9 mouse cellular contexts compared by ENCODE assay signal in genomic region chr3:94917816-94918361, GRCm38 (mm10). TPM values are rescaled to one million over a fixed set of nuclear protein-coding genes. Genes with fewer than 3 reads are reported as not detected.
DNase-seq lines count a peak whose midpoint lies in the region; ATAC-seq and TF ChIP-seq lines count a peak whose summit lies in the region.
"Had no signal": no experiment of that assay in that cellular context is flagged by ENCODE, and none has a peak within 500 bp of the region (broad histone marks: within the 10 kb centered on the region; RNA-seq: fewer than 3 reads in every experiment).

No protein-coding gene starts in this region.

- DNase-seq in forebrain, postnatal 0 days = no peak
- DNase-seq in urinary bladder, postnatal 14 days (ENCODE audit: low spot score) = peak; percentile 36
- no peak for DNase-seq in urinary bladder, postnatal 10 days (ENCODE audit: low spot score)
- DNase-seq in left cerebral cortex, postnatal 14 days (ENCODE audit: low spot score in 2 of 2) = peak; percentile 40 to 41
- peak; percentile 23 for DNase-seq in right cerebral cortex, postnatal 25 days
- no peak for DNase-seq in gastrocnemius, postnatal 4 days (ENCODE audit: low spot score in 2 of 2)

- ATAC-seq in forebrain, postnatal 0 days = peak; percentile 29
- ATAC-seq in forebrain, embryonic 13.5 days = no peak
- no peak for ATAC-seq in megakaryocyte, adult 5-6 weeks (ENCODE audit: poor library complexity, severe bottlenecking)

- intact Hi-C loops in left cerebral cortex, postnatal 14 days (cut with DNase I) = no loop called here

- no peak overlapping the region for H3K27ac ChIP-seq in forebrain, postnatal 0 days (ENCODE audit: low read depth, low read length)
- no peak overlapping the region for H3K27ac ChIP-seq in forebrain, embryonic 13.5 days
- H3K27ac ChIP-seq: macrophage had no signal

- H3K4me3 ChIP-seq in forebrain, postnatal 0 days (ENCODE audit: low read depth, low read length) = no peak overlapping the region
- no peak overlapping the region for H3K4me3 ChIP-seq in forebrain, embryonic 13.5 days

- H3K4me2 ChIP-seq in forebrain, postnatal 0 days (ENCODE audit: low read depth) = no peak overlapping the region
- H3K4me2 ChIP-seq in forebrain, embryonic 13.5 days = no peak overlapping the region

- no peaks in the 10 kb centered on the region for H3K4me1 ChIP-seq in forebrain, postnatal 0 days (ENCODE audit: insufficient read depth)
- no peaks in the 10 kb centered on the region; the same call in 1 of the 2 replicates for H3K4me1 ChIP-seq in forebrain, embryonic 13.5 days

- no peak overlapping the region for H3K9ac ChIP-seq in forebrain, postnatal 0 days
- no peak overlapping the region; the same call in 1 of the 2 replicates for H3K9ac ChIP-seq in forebrain, embryonic 13.5 days

- 46% methylated on average over 14 of the region's 14 CpGs for WGBS in forebrain, postnatal 0 days
- 42% methylated on average over 14 of the region's 14 CpGs for WGBS in forebrain, embryonic 13.5 days

- no peaks in the 10 kb centered on the region for H3K36me3 ChIP-seq in forebrain, postnatal 0 days (ENCODE audit: insufficient read depth)
- H3K36me3 ChIP-seq in forebrain, embryonic 13.5 days (ENCODE audit: poor library complexity, severe bottlenecking) = no peaks in the 10 kb centered on the region

- no peaks in the 10 kb centered on the region for H3K27me3 ChIP-seq in forebrain, postnatal 0 days (ENCODE audit: insufficient read depth, low read length)
- H3K27me3 ChIP-seq in forebrain, embryonic 13.5 days = no peaks in the 10 kb centered on the region

- H3K9me3 ChIP-seq in forebrain, postnatal 0 days (ENCODE audit: low read length) = no peaks in the 10 kb centered on the region
- no peaks in the 10 kb centered on the region for H3K9me3 ChIP-seq in forebrain, embryonic 13.5 days (replicated peaks)

- TF ChIP-seq CTCF in forebrain, postnatal 0 days (IDR thresholded peaks at IDR 0.05; ENCODE audit: low read depth) = no peak

RNA-seq across cellular contexts. Expression of gene Selenbp1, which starts 15.0 kb away (rescaled TPM):
- 10.2 and 16.6 TPM in 2 replicates for total RNA-seq in forebrain, postnatal 0 days (2014; rRNA removed)
- 11.6 and 11.9 TPM in 2 replicates for polyA plus RNA-seq in forebrain, postnatal 0 days (2015; fragmentation: Nextera tagmentation; extraction: Ambion mirVana)
- 7.6 and 9.0 TPM in 2 replicates for polyA plus RNA-seq in forebrain, embryonic 13.5 days (2015; fragmentation: Nextera tagmentation; extraction: Ambion mirVana)
- total RNA-seq in left cerebral cortex, postnatal 14 days (2021) = 1 to 10 TPM; 6.1 to 7.5 TPM
- 22.8 and 26.8 TPM in 2 replicates for total RNA-seq in megakaryocyte, adult 5-6 weeks (2015)
- total RNA-seq in megakaryocyte, adult 5-6 weeks (2017) = 25.2 and 27.9 TPM in 2 replicates
- 10 to 100 TPM; 14.8 to 15.4 TPM for total RNA-seq in gastrocnemius, postnatal 4 days (2021)

RNA-seq across cellular contexts. Expression of gene Psmb4, which starts 31.1 kb away (rescaled TPM):
- 341 and 498 TPM in 2 replicates for total RNA-seq in forebrain, postnatal 0 days (2014; rRNA removed)
- 367 and 417 TPM in 2 replicates for polyA plus RNA-seq in forebrain, postnatal 0 days (2015; fragmentation: Nextera tagmentation; extraction: Ambion mirVana)
- polyA plus RNA-seq in forebrain, embryonic 13.5 days (2015; fragmentation: Nextera tagmentation; extraction: Ambion mirVana) = 390 and 393 TPM in 2 replicates
- total RNA-seq in left cerebral cortex, postnatal 14 days (2021) = 100 to 1,000 TPM; 249 to 266 TPM
- total RNA-seq in megakaryocyte, adult 5-6 weeks (2015) = 344 and 379 TPM in 2 replicates
- 179 and 223 TPM in 2 replicates for total RNA-seq in megakaryocyte, adult 5-6 weeks (2017)
- total RNA-seq in gastrocnemius, postnatal 4 days (2021) = 100 to 1,000 TPM; 330 to 360 TPM

RNA-seq across cellular contexts. Expression of gene Rfx5, which starts 36.0 kb away (rescaled TPM):
- 14.8 and 18.7 TPM in 2 replicates for total RNA-seq in forebrain, postnatal 0 days (2014; rRNA removed)
- 3.5 and 4.1 TPM in 2 replicates for polyA plus RNA-seq in forebrain, postnatal 0 days (2015; fragmentation: Nextera tagmentation; extraction: Ambion mirVana)
- 4.3 TPM in 2 replicates for polyA plus RNA-seq in forebrain, embryonic 13.5 days (2015; fragmentation: Nextera tagmentation; extraction: Ambion mirVana)
- 10 to 100 TPM; 18.5 to 23.1 TPM for total RNA-seq in left cerebral cortex, postnatal 14 days (2021)
- total RNA-seq in megakaryocyte, adult 5-6 weeks (2015) = 7.0 and 9.1 TPM in 2 replicates
- 8.7 and 10.2 TPM in 2 replicates for total RNA-seq in megakaryocyte, adult 5-6 weeks (2017)
- total RNA-seq in gastrocnemius, postnatal 4 days (2021) = 10 to 100 TPM; 14.7 to 16.8 TPM

RNA-seq across cellular contexts. Expression of gene Pi4kb, which starts 56.6 kb away (rescaled TPM):
- total RNA-seq in forebrain, postnatal 0 days (2014; rRNA removed) = 69.9 and 79.8 TPM in 2 replicates
- 24.6 and 25.5 TPM in 2 replicates for polyA plus RNA-seq in forebrain, postnatal 0 days (2015; fragmentation: Nextera tagmentation; extraction: Ambion mirVana)
- 23.6 and 25.5 TPM in 2 replicates for polyA plus RNA-seq in forebrain, embryonic 13.5 days (2015; fragmentation: Nextera tagmentation; extraction: Ambion mirVana)
- total RNA-seq in left cerebral cortex, postnatal 14 days (2021) = 10 to 100 TPM; 49.8 to 52.0 TPM
- total RNA-seq in megakaryocyte, adult 5-6 weeks (2015) = 22.2 and 31.4 TPM in 2 replicates
- 17.9 and 21.4 TPM in 2 replicates for total RNA-seq in megakaryocyte, adult 5-6 weeks (2017)
- total RNA-seq in gastrocnemius, postnatal 4 days (2021) = 10 to 100 TPM; 47.5 to 49.3 TPM

Comparison
In these comparisons a context has a peak if more than half of its experiments do, and no peak if none do; other contexts are left out.
1. DNase-seq: peak in urinary bladder, postnatal 14 days (single experiment), left cerebral cortex, postnatal 14 days (2 of 2) and right cerebral cortex, postnatal 25 days (single experiment); none in forebrain, postnatal 0 days (single experiment), urinary bladder, postnatal 10 days (single experiment) and gastrocnemius, postnatal 4 days (0 of 2).